Mouse (Mus musculus) lung, adult 2 months (tissue): ENCODE results near the gene Olfr430. TPM values are rescaled to one million over a fixed set of nuclear protein-coding genes. Genes with fewer than 3 reads are reported as not detected.

Experiments
- DNase-seq: peaks from one replicate; pipeline ENCODE4 v3.0.0; 2022
- H3K4me1 ChIP-seq: fragments of 200-500 bp; 2 replicates; pipeline ENCODE4 v1.6.1; 2011; ENCODE audit warnings: low read length; ENCODE audit not compliant: control insufficient read depth, insufficient read depth
- H3K4me3 ChIP-seq: fragments of 200-500 bp; replicated peaks from 2 replicates; pipeline ENCODE3; 2011; ENCODE audit warnings: low read depth, mild to moderate bottlenecking, control low read depth, low read length; ENCODE audit errors: extremely low read depth
- CTCF ChIP-seq: fragments of 200-500 bp; IDR thresholded peaks from 2 replicates; pipeline ENCODE4 v1.5.1; 2011; ENCODE audit warnings: mild to moderate bottlenecking, low read length, control low read depth; ENCODE audit not compliant: insufficient read depth
- POLR2A ChIP-seq: fragments of 200-500 bp; IDR thresholded peaks from 2 replicates; pipeline ENCODE4 v1.6.1; 2011; ENCODE audit warnings: low read depth, mild to moderate bottlenecking, control low read depth, low read length, borderline replicate concordance; ENCODE audit errors: extremely low read depth
- WGBS: fragments of 180-500 bp; shearing (Covaris S2); methylation state at CpG from one replicate; pipeline ENCODE4 v1.1.7; 2018; 5-methylcytosine and 5-hydroxymethylcytosine counted together
- polyA plus RNA-seq: library from polyadenylated mRNA; depleted of rRNA; stranded (reverse); fragments of >200 nt; gene quantifications from 2 replicates; pipeline ENCODE4 v1.2.3, GENCODE M21; 2012; rRNA removed

Gene Olfr430
- polyA plus RNA-seq, 1 experiment = not detected

DNA sequence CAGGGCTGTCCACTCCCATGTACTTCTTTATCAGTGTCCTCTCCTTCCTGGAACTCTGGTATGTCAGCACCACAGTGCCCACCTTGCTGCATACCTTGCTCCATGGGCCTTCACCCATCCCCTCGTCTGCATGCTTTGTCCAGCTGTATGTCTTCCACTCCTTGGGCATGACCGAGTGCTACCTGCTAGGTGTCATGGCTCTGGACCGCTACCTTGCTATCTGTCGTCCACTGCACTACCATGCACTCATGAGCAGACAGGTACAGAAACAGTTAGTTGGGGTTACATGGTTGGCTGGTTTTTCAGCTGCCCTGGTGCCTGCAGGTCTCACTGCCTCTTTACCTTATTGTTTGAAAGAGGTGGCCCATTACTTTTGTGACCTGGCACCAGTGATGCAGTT, 15.9 kb upstream of the Olfr430 start:
- H3K4me3 ChIP-seq = no peak overlapping the region
- no peak for TF ChIP-seq POLR2A
- TF ChIP-seq CTCF = no peak
- H3K4me1 ChIP-seq = no peaks in the 10 kb centered on the region
- no peak for DNase-seq
- 86% methylated on average over 4 of the region's 4 CpGs for WGBS

DNA sequence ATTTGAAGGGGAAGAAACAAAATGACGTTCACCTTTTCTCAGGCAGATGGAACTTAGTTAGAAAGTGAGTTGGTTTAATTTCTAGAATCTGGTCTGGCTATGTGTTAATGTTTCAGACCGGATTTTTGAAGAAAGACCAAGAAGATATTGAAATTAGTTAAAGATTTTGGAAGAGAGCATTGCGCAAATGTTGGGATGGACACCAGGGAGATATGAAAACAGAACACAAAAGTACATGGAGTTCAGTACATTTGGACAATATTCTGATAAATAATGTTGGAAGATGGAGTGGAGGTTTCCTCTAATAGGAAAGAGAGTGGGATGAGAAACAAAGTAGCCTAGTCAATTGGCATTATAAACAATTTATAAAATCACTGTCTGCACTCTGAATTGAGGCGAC, 14.9 kb upstream of the Olfr430 start:
- TF ChIP-seq CTCF = no peak
- Histone ChIP-seq H3K4me1 (no peaks in the 10 kb centered on the region), H3K4me3 (no peak overlapping the region)
- DNase-seq = no peak
- 74% methylated on average over 4 of the region's 4 CpGs for WGBS

GRCm38 (mm10) chr1:174051931-174052536, 14.4 kb upstream of the Olfr430 start:
- 66% methylated on average over 5 of the region's 5 CpGs for WGBS
- no peaks in the 10 kb centered on the region for H3K4me1 ChIP-seq
- H3K4me3 ChIP-seq = no peak overlapping the region
- no peak for TF ChIP-seq CTCF
- no peak for DNase-seq

GRCm38 (mm10) chr1:174052981-174053380, 13.4 kb upstream of the Olfr430 start:
- TF ChIP-seq POLR2A = no peak
- no peak for TF ChIP-seq CTCF
- 64% methylated on average over 3 of the region's 3 CpGs for WGBS

GRCm38 (mm10) chr1:174055248-174055647, 11.2 kb upstream of the Olfr430 start:
- DNase-seq = no peak
- WGBS = 72% methylated on average over 2 of the region's 2 CpGs
- no peak for TF ChIP-seq POLR2A
- TF ChIP-seq CTCF = no peak
- Histone ChIP-seq H3K4me3 (no peak overlapping the region), H3K4me1 (no peaks in the 10 kb centered on the region)

More at GRCm38 (mm10) chr1:174052981-174053380, 13.4 kb upstream of the Olfr430 start:
- DNase-seq = no peak
- H3K4me1 ChIP-seq = no peaks in the 10 kb centered on the region
- H3K4me3 ChIP-seq = no peak overlapping the region

DNA sequence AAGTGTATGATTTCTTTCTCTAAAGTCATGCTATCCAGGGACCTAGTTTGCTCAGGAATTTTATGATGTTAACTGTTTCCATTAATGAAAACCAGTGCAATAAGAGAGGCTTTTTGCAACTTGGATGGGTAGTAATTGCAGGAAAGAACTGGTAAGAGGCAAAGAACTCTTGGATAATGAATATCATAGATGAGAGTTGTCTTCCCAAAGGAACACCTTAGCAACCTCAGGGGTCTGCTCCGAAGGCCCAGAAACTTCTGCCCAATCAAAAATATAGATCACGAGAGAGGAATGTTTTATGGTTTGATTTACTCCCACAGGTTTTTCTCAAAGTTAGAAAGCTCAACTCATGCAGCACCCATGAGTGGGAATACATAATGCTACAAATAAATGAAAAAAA, 17.6 kb downstream of the Olfr430 start, which contains the start of gene Olfr429:
Gene Olfr429 (plus strand): TSS at position 301 of the 400 bp plus-strand sequence.
- WGBS = 79% methylated on average over 2 of the region's 2 CpGs
- DNase-seq = no peak
- TF ChIP-seq CTCF (no peak), POLR2A (no peak)
- H3K4me1 ChIP-seq = no peaks in the 10 kb centered on the region
- no peak within 1 kb of the TSS for H3K4me3 ChIP-seq

DNA sequence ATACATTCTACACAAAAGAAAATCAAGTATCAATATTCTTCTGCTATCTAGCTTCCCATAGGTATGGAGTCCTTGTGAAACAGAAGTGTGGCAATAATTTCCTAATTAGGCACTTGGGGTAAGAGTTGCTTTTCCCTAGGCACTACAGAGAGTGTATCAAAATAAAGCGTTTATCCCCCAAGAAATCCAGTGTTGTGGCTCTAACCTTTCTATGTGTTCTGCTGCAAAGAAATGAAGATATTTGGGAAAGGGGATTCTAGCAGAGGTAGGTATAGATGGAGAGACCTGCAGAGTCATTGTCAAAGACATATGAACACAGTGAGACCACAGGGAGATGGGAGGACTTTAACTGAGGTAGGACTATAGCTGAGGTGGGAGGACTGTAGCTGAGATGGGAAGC, 30.2 kb downstream of the Olfr430 start, which contains the start of gene Olfr427:
Gene Olfr427 (plus strand): TSS at position 301 of the 400 bp plus-strand sequence.
- WGBS = 92% methylated on average over 1 of the region's 1 CpGs
- DNase-seq = no peak
- Histone ChIP-seq H3K4me3 (no peak within 1 kb of the TSS), H3K4me1 (no peaks in the 10 kb centered on the region)
- no peak for TF ChIP-seq POLR2A
- no peak for TF ChIP-seq CTCF

- TF ChIP-seq CTCF (peak; percentile 6; the same call in 1 of the 2 replicates), POLR2A (no peak)
- DNase-seq = no peak
- 51% methylated on average over 2 of the region's 2 CpGs for WGBS
- no peaks in the 10 kb centered on the region for H3K4me1 ChIP-seq
- no peak overlapping the region for H3K4me3 ChIP-seq
These were observed 37.3 kb downstream of the Olfr430 start for GRCm38 (mm10) chr1:174103735-174104134.

DNA sequence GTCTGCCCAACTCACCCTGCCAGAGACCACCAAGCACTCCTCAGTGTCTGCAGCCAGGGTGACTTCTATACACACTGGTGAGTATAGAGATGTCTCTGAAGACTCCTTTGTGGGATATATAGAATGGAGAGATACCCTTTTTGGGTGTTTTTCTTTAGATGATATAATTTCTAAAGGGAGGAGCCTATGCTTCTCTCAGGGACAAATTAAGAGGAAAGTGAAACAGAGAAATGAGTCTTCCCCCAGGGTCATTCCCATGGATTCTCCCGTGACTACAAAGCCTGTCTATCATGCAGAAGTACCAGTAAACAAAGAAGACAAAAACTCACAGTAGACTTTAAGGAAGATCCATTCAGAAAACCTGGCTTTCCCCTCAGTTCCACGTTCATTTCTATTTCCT, 54.7 kb downstream of the Olfr430 start, which contains the start of gene Olfr231:
Gene Olfr231 (minus strand): TSS at position 101 of the 400 bp plus-strand sequence.
- H3K4me3 ChIP-seq = no peak within 1 kb of the TSS
- no peak for TF ChIP-seq POLR2A
- no peak for TF ChIP-seq CTCF
- DNase-seq = no peak
- WGBS = 42% methylated on average over 2 of the region's 2 CpGs
- H3K4me1 ChIP-seq = no peaks in the 10 kb centered on the region

Other genes starting within 250 kb of the Olfr430 start
- 0.22 TPM in 1 of 2 replicates, not detected in the other for gene Ifi211, start 153.6 kb upstream of the Olfr430 start, polyA plus RNA-seq
- gene Mndal, start 124.1 kb upstream of the Olfr430 start, polyA plus RNA-seq = 5.1 and 5.5 TPM in 2 replicates
- gene Ifi203, start 123.9 kb upstream of the Olfr430 start, polyA plus RNA-seq = 8.8 and 10.4 TPM in 2 replicates
- gene Ifi202b, start 83.9 kb upstream of the Olfr430 start, polyA plus RNA-seq = 0.17 TPM in 1 of 2 replicates, not detected in the other
- 0.80 and 0.89 TPM in 2 replicates for gene Ifi205, start 34.8 kb upstream of the Olfr430 start, polyA plus RNA-seq
- gene Olfr433, start 25.9 kb upstream of the Olfr430 start, polyA plus RNA-seq = 0.08 and 0.34 TPM in 2 replicates
- 0.69 TPM in 1 of 2 replicates, not detected in the other for gene Olfr432, start 17.4 kb upstream of the Olfr430 start, polyA plus RNA-seq
- not detected in 2 replicates for gene Olfr429, start 17.7 kb downstream of the Olfr430 start, polyA plus RNA-seq
- gene Olfr427, start 30.3 kb downstream of the Olfr430 start, polyA plus RNA-seq = not detected in 2 replicates
- gene Olfr231, start 54.6 kb downstream of the Olfr430 start, polyA plus RNA-seq = not detected in 2 replicates
- gene Olfr424, start 64.9 kb downstream of the Olfr430 start, polyA plus RNA-seq = not detected in 2 replicates
- not detected in 2 replicates for gene Olfr420, start 89.0 kb downstream of the Olfr430 start, polyA plus RNA-seq
- 0.07 and 0.09 TPM in 2 replicates for gene Spta1, start 106.2 kb downstream of the Olfr430 start, polyA plus RNA-seq
- not detected in 2 replicates for gene Olfr419, start 185.5 kb downstream of the Olfr430 start, polyA plus RNA-seq